Mouse (Mus musculus) urinary bladder, postnatal 36 days (tissue): ENCODE data around the gene Il10rb.
A peak's percentile ranks its signal among the peaks of the same experiment; 100 is the strongest.

ENCODE experiments used
- DNase-seq, 2 experiments: peaks; one replicate each; pipeline ENCODE4 v3.0.0; 2022; ENCODE audit warnings: low spot score in 2 of 2, mixed read lengths in 1 of 2

Il10rb gene

GRCm38 (mm10) chr16:91405640-91406584, at the start of gene Il10rb:
Gene Il10rb (plus strand): TSS chr16:91406164.
- peak; percentile 72 to 78 for DNase-seq

- no peak for DNase-seq
Measured at GRCm38 (mm10) chr16:91356760-91357525, 49.0 kb upstream of the Il10rb start.

- no peak for DNase-seq
Measured at GRCm38 (mm10) chr16:91357526-91357900, 48.5 kb upstream of the Il10rb start.

GRCm38 (mm10) chr16:91358555-91358954, 47.4 kb upstream of the Il10rb start:
- no peak for DNase-seq

- DNase-seq, result no peak
Measured at GRCm38 (mm10) chr16:91359531-91359930, 46.4 kb upstream of the Il10rb start.

GRCm38 (mm10) chr16:91360162-91360561, 45.8 kb upstream of the Il10rb start:
- DNase-seq, result no peak

GRCm38 (mm10) chr16:91362006-91362405, 44.0 kb upstream of the Il10rb start:
- no peak for DNase-seq

- DNase-seq, result peak in 1 of 2 experiments; percentile 78
Measured at GRCm38 (mm10) chr16:91362616-91363272, 43.2 kb upstream of the Il10rb start.

GRCm38 (mm10) chr16:91363483-91363882, 42.5 kb upstream of the Il10rb start:
- no peak for DNase-seq

GRCm38 (mm10) chr16:91366567-91366966, 39.4 kb upstream of the Il10rb start:
- no peak for DNase-seq

GRCm38 (mm10) chr16:91367066-91367465, 38.9 kb upstream of the Il10rb start:
- DNase-seq, result no peak

GRCm38 (mm10) chr16:91372577-91373472, 33.1 kb upstream of the Il10rb start, which contains the start of gene Ifnar2:
Gene Ifnar2 (plus strand): TSS chr16:91372783.
- peak; percentile 73 to 80 for DNase-seq

- no peak for DNase-seq
Measured at GRCm38 (mm10) chr16:91373473-91374252, 32.3 kb upstream of the Il10rb start.

GRCm38 (mm10) chr16:91374253-91374634, 31.7 kb upstream of the Il10rb start:
- DNase-seq, result no peak

GRCm38 (mm10) chr16:91376701-91377100, 29.3 kb upstream of the Il10rb start:
- no peak for DNase-seq

- no peak for DNase-seq
Measured at GRCm38 (mm10) chr16:91378431-91378986, 27.5 kb upstream of the Il10rb start.

GRCm38 (mm10) chr16:91378991-91379390, 27.0 kb upstream of the Il10rb start:
- DNase-seq, result no peak

- DNase-seq, result no peak
Measured at GRCm38 (mm10) chr16:91379412-91379811, 26.6 kb upstream of the Il10rb start.

GRCm38 (mm10) chr16:91380151-91380550, 25.8 kb upstream of the Il10rb start:
- DNase-seq, result no peak

GRCm38 (mm10) chr16:91381606-91382005, 24.4 kb upstream of the Il10rb start:
- DNase-seq, result no peak
